Mouse (Mus musculus): ENCODE measurements around the gene Zcchc4.

The Zcchc4 gene

GRCm38 (mm10) chr5:52793230-52793629, 18.0 kb downstream of the Zcchc4 start:
- in situ Hi-C loops (cut with MboI; ENCODE audit: low sequenced_read_pairs) = no loop called here

- in situ Hi-C loops (cut with MboI; ENCODE audit: low sequenced_read_pairs) = no loop called here
Measured at GRCm38 (mm10) chr5:52794109-52794508, 18.9 kb downstream of the Zcchc4 start.

GRCm38 (mm10) chr5:52799274-52799985, 24.2 kb downstream of the Zcchc4 start:
- in situ Hi-C loops (cut with MboI; ENCODE audit: low sequenced_read_pairs) = no loop called here

GRCm38 (mm10) chr5:52805801-52806200, 30.6 kb downstream of the Zcchc4 start:
- in situ Hi-C loops (cut with MboI; ENCODE audit: low sequenced_read_pairs) = no loop called here

- in situ Hi-C loops (cut with MboI; ENCODE audit: low sequenced_read_pairs) = no loop called here
Measured at GRCm38 (mm10) chr5:52806349-52806748, 31.1 kb downstream of the Zcchc4 start.

- in situ Hi-C loops (cut with MboI; ENCODE audit: low sequenced_read_pairs) = no loop called here
Measured at GRCm38 (mm10) chr5:52807030-52807429, 31.8 kb downstream of the Zcchc4 start.

GRCm38 (mm10) chr5:52810446-52810845, 35.2 kb downstream of the Zcchc4 start:
- in situ Hi-C loops (cut with MboI; ENCODE audit: low sequenced_read_pairs) = no loop called here

- in situ Hi-C loops (cut with MboI; ENCODE audit: low sequenced_read_pairs) = no loop called here
Measured at GRCm38 (mm10) chr5:52811056-52811455, 35.8 kb downstream of the Zcchc4 start.

GRCm38 (mm10) chr5:52812456-52812855, 37.2 kb downstream of the Zcchc4 start:
- in situ Hi-C loops (cut with MboI; ENCODE audit: low sequenced_read_pairs) = no loop called here

GRCm38 (mm10) chr5:52813312-52813711, 38.1 kb downstream of the Zcchc4 start:
- in situ Hi-C loops (cut with MboI; ENCODE audit: low sequenced_read_pairs) = no loop called here

- in situ Hi-C loops (cut with MboI; ENCODE audit: low sequenced_read_pairs) = no loop called here
Measured at GRCm38 (mm10) chr5:52818676-52819075, 43.5 kb downstream of the Zcchc4 start.

GRCm38 (mm10) chr5:52821691-52822090, 46.5 kb downstream of the Zcchc4 start:
- in situ Hi-C loops (cut with MboI; ENCODE audit: low sequenced_read_pairs) = no loop called here

GRCm38 (mm10) chr5:52827923-52828322, 52.7 kb downstream of the Zcchc4 start:
- in situ Hi-C loops (cut with MboI; ENCODE audit: low sequenced_read_pairs) = no loop called here

- in situ Hi-C loops (cut with MboI; ENCODE audit: low sequenced_read_pairs) = no loop called here
Measured at GRCm38 (mm10) chr5:52833005-52833404, 57.8 kb downstream of the Zcchc4 start.

GRCm38 (mm10) chr5:52833761-52834274, 58.6 kb downstream of the Zcchc4 start, which contains the start of gene Anapc4:
Gene Anapc4, plus strand, starts transcription at chr5:52834012.
- in situ Hi-C loops (cut with MboI; ENCODE audit: low sequenced_read_pairs) = no loop called here

- in situ Hi-C loops (cut with MboI; ENCODE audit: low sequenced_read_pairs) = no loop called here
Measured at GRCm38 (mm10) chr5:52834386-52834785, 59.2 kb downstream of the Zcchc4 start.

GRCm38 (mm10) chr5:52844319-52844718, 69.1 kb downstream of the Zcchc4 start:
- in situ Hi-C loops (cut with MboI; ENCODE audit: low sequenced_read_pairs) = no loop called here

- in situ Hi-C loops (cut with MboI; ENCODE audit: low sequenced_read_pairs) = no loop called here
Measured at GRCm38 (mm10) chr5:52855727-52856126, 80.5 kb downstream of the Zcchc4 start.

- in situ Hi-C loops (cut with MboI; ENCODE audit: low sequenced_read_pairs) = no loop called here
Measured at GRCm38 (mm10) chr5:52864446-52864845, 89.2 kb downstream of the Zcchc4 start.

- in situ Hi-C loops (cut with MboI; ENCODE audit: low sequenced_read_pairs) = no loop called here
Measured at GRCm38 (mm10) chr5:52865825-52866224, 90.6 kb downstream of the Zcchc4 start.

- in situ Hi-C loops (cut with MboI; ENCODE audit: low sequenced_read_pairs) = no loop called here
Measured at GRCm38 (mm10) chr5:52866361-52867155, 91.3 kb downstream of the Zcchc4 start.
